Mouse (Mus musculus) testis, adult 2 months (tissue): ENCODE data around the gene Ppip5k2. TPM values are rescaled to one million over a fixed set of nuclear protein-coding genes. Genes with fewer than 3 reads are reported as not detected.
A peak's percentile ranks its signal among the peaks of the same experiment; 100 is the strongest.

ENCODE experiments used
- H3K27ac ChIP-seq: fragments of 200-500 bp; 2 replicates; pipeline ENCODE4 v1.5.1; 2012; ENCODE audit warnings: low read depth, low read length; ENCODE audit not compliant: control insufficient read depth, insufficient read depth
- H3K27me3 ChIP-seq: fragments of 200-500 bp; 2 replicates; pipeline ENCODE4 v1.6.1; 2012; ENCODE audit warnings: mild to moderate bottlenecking, low read length, moderate library complexity; ENCODE audit not compliant: control insufficient read depth, insufficient read depth
- H3K36me3 ChIP-seq: fragments of 200-500 bp; 2 replicates; pipeline ENCODE4 v1.6.1; 2012; ENCODE audit warnings: mild to moderate bottlenecking, low read length; ENCODE audit not compliant: control insufficient read depth, insufficient read depth
- H3K4me1 ChIP-seq: fragments of 200-500 bp; 2 replicates; pipeline ENCODE4 v1.6.1; 2012; ENCODE audit warnings: low read length; ENCODE audit not compliant: control insufficient read depth, insufficient read depth
- H3K4me3 ChIP-seq: fragments of 200-500 bp; 2 replicates; pipeline ENCODE4 v1.5.1; 2012; ENCODE audit warnings: low read depth, mild to moderate bottlenecking, low read length, moderate library complexity, mixed read lengths; ENCODE audit not compliant: control insufficient read depth
- CTCF ChIP-seq: fragments of 200-500 bp; IDR thresholded peaks from 2 replicates; pipeline ENCODE4 v1.5.1; 2012; ENCODE audit warnings: low read depth, mild to moderate bottlenecking, inconsistent platforms, low read length, moderate library complexity; ENCODE audit not compliant: control insufficient read depth, insufficient read depth, insufficient replicate concordance
- POLR2A ChIP-seq: fragments of 200-500 bp; IDR thresholded peaks from 2 replicates; pipeline ENCODE4 v1.6.1; 2012; ENCODE audit warnings: low read depth, mild to moderate bottlenecking, inconsistent platforms, low read length, moderate library complexity; ENCODE audit not compliant: control insufficient read depth
- polyA plus RNA-seq: library from polyadenylated mRNA; depleted of rRNA; stranded (reverse); fragments of >200 nt; gene quantifications from 2 replicates; pipeline ENCODE4 v1.2.3, GENCODE M21; 2012

Gene Ppip5k2
- polyA plus RNA-seq, 1 experiment = 8.2 TPM

- H3K27me3 ChIP-seq = no peaks in the 10 kb centered on the region
- H3K4me3 ChIP-seq = no peak overlapping the region
- no peaks in the 10 kb centered on the region for H3K4me1 ChIP-seq
- peaks cover 3% of the 10 kb centered on the region; the same call in 1 of the 2 replicates for H3K36me3 ChIP-seq
- H3K27ac ChIP-seq = no peak overlapping the region
- TF ChIP-seq CTCF = no peak
- no peak for TF ChIP-seq POLR2A
Measured at GRCm38 (mm10) chr1:97753216-97753615, 17.0 kb downstream of the Ppip5k2 start.

GRCm38 (mm10) chr1:97748163-97748562, 22.0 kb downstream of the Ppip5k2 start:
- no peak overlapping the region for H3K4me3 ChIP-seq
- H3K4me1 ChIP-seq = no peaks in the 10 kb centered on the region
- no peak overlapping the region for H3K27ac ChIP-seq
- H3K27me3 ChIP-seq = no peaks in the 10 kb centered on the region
- TF ChIP-seq POLR2A = no peak
- TF ChIP-seq CTCF = no peak
- peaks cover 2% of the 10 kb centered on the region for H3K36me3 ChIP-seq

- Histone ChIP-seq H3K36me3 (peaks cover 2% of the 10 kb centered on the region), H3K27ac (no peak overlapping the region), H3K4me3 (no peak overlapping the region), H3K27me3 (no peaks in the 10 kb centered on the region), H3K4me1 (no peaks in the 10 kb centered on the region)
- no peak for TF ChIP-seq CTCF
- TF ChIP-seq POLR2A = no peak
Measured at GRCm38 (mm10) chr1:97746261-97746660, 23.9 kb downstream of the Ppip5k2 start.

- no peaks in the 10 kb centered on the region for H3K4me1 ChIP-seq
- H3K36me3 ChIP-seq = peaks cover 2% of the 10 kb centered on the region
- H3K4me3 ChIP-seq = no peak overlapping the region
- no peak for TF ChIP-seq CTCF
- TF ChIP-seq POLR2A = no peak
- H3K27me3 ChIP-seq = no peaks in the 10 kb centered on the region
- no peak overlapping the region for H3K27ac ChIP-seq
Measured at GRCm38 (mm10) chr1:97745712-97746111, 24.5 kb downstream of the Ppip5k2 start.

GRCm38 (mm10) chr1:97743063-97743462, 27.1 kb downstream of the Ppip5k2 start:
- TF ChIP-seq POLR2A (no peak), CTCF (no peak)
- Histone ChIP-seq H3K27me3 (no peaks in the 10 kb centered on the region), H3K36me3 (peaks cover 2% of the 10 kb centered on the region; the same call in 1 of the 2 replicates)

GRCm38 (mm10) chr1:97729339-97729738, 40.9 kb downstream of the Ppip5k2 start:
- H3K4me1 ChIP-seq = no peaks in the 10 kb centered on the region
- H3K36me3 ChIP-seq = no peaks in the 10 kb centered on the region; the same call in 1 of the 2 replicates
- TF ChIP-seq POLR2A = no peak
- no peak for TF ChIP-seq CTCF
- H3K4me3 ChIP-seq = no peak overlapping the region
- H3K27me3 ChIP-seq = no peaks in the 10 kb centered on the region
- no peak overlapping the region for H3K27ac ChIP-seq

More at GRCm38 (mm10) chr1:97743063-97743462, 27.1 kb downstream of the Ppip5k2 start:
- Histone ChIP-seq H3K4me1 (no peaks in the 10 kb centered on the region), H3K4me3 (no peak overlapping the region), H3K27ac (no peak overlapping the region)

GRCm38 (mm10) chr1:97726730-97727129, 43.5 kb downstream of the Ppip5k2 start:
- Histone ChIP-seq H3K4me1 (no peaks in the 10 kb centered on the region), H3K27me3 (no peaks in the 10 kb centered on the region), H3K36me3 (no peaks in the 10 kb centered on the region; the same call in 1 of the 2 replicates), H3K4me3 (no peak overlapping the region), H3K27ac (no peak overlapping the region)
- TF ChIP-seq POLR2A (no peak), CTCF (0 out of 2 replicates have a peak, but pooled peaks have one; percentile 14)
